Mouse (Mus musculus) heart, postnatal 0 days (tissue): ENCODE measurements at regions not wholly inside any gene's neighbourhood (a gene's known extent, or its start where the extent isn't known, plus 50 kb on each side); places are given as distances from the start of the nearest gene placed in this dataset.

Experiments
- CTCF ChIP-seq: IDR thresholded peaks from 2 replicates; pipeline ENCODE4 v1.5.1; 2016; ENCODE audit warnings: antibody characterized with exemption, control low read depth, low read depth
- EP300 ChIP-seq: IDR thresholded peaks from 2 replicates; pipeline ENCODE4 v1.6.1; 2016; ENCODE audit warnings: antibody characterized with exemption, low read depth

- TF ChIP-seq CTCF (no peak), EP300 (no peak)
Observed at GRCm38 (mm10) chrX:99610096-99610495, 139.0 kb upstream of the Pja1 start.
